Mouse (Mus musculus) kidney, embryonic 16.5 days (tissue): ENCODE measurements at regions not wholly inside any gene's neighbourhood (a gene's known extent, or its start where the extent isn't known, plus 50 kb on each side); places are given as distances from the start of the nearest gene placed in this dataset.

Source experiments
- ATAC-seq: fragments of 200-750 bp; cut with Nextera tagmentation; 2 replicates; pipeline ENCODE4 v1.8.0; 2017; ENCODE audit warnings: moderate TSS enrichment; ENCODE audit not compliant: low FRiP score, low TSS enrichment
- H3K27ac ChIP-seq: fragments of 300-500 bp; sonication (generic); 2 replicates; pipeline ENCODE4 v1.5.1; 2014; ENCODE audit warnings: low read length
- H3K27me3 ChIP-seq: fragments of 300-500 bp; sonication (generic); 2 replicates; pipeline ENCODE4 v1.6.1; 2014; ENCODE audit warnings: low read length, control low read depth, mixed read lengths; ENCODE audit not compliant: insufficient read depth
- H3K36me3 ChIP-seq: fragments of 300-500 bp; sonication (generic); 2 replicates; pipeline ENCODE4 v1.6.1; 2014; ENCODE audit warnings: low read length, control low read depth, mixed read lengths; ENCODE audit not compliant: insufficient read depth
- H3K4me1 ChIP-seq: fragments of 300-500 bp; sonication (generic); 2 replicates; pipeline ENCODE4 v1.6.1; 2014; ENCODE audit warnings: low read length, control low read depth, mixed read lengths; ENCODE audit not compliant: insufficient read depth
- H3K4me2 ChIP-seq: fragments of 300-500 bp; sonication (generic); replicated peaks from 2 replicates; pipeline ENCODE4 v1.6.1; 2014; ENCODE audit warnings: low read depth, low read length
- H3K4me3 ChIP-seq: fragments of 300-500 bp; sonication (generic); 2 replicates; pipeline ENCODE4 v1.5.1; 2014; ENCODE audit warnings: mild to moderate bottlenecking, low read length
- H3K9ac ChIP-seq: fragments of 300-500 bp; sonication (generic); replicated peaks from 2 replicates; pipeline ENCODE4 v1.6.1; 2014; ENCODE audit warnings: low read length
- H3K9me3 ChIP-seq: fragments of 300-500 bp; sonication (generic); 2 replicates; pipeline ENCODE4 v1.6.1; 2016; ENCODE audit warnings: low read length, control low read depth
- WGBS: fragments of 180-500 bp; shearing (Covaris S2); extraction: QIAGEN DNeasy Blood & Tissue Kit; methylation state at CpG from one replicate; pipeline ENCODE4 v1.1.7; 2014; 5-methylcytosine and 5-hydroxymethylcytosine counted together

DNA sequence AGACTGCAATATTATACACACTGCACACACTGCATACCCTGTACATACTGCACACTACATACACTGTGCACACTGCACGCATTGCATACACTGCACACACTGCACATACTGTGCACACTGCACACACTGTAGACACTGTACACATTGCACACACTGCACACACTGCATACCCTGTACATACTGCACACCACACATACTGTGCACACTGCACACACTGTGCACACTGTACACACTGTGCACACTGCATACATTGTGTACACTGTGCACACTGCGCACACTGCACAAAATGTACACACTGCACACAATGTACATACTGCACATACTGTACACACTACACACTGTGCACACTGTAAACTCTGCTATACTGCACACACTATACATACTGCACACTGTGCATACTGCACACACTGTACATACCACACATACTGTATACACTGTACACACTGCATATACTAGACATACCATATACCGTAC, 405.1 kb downstream of the Rnd3 start:
- Histone ChIP-seq H3K4me2 (no peak overlapping the region), H3K27ac (no peak overlapping the region), H3K4me3 (no peak overlapping the region), H3K9ac (no peak overlapping the region), H3K4me1 (peaks cover 3% of the 10 kb centered on the region; the same call in 1 of the 2 replicates), H3K9me3 (no peaks in the 10 kb centered on the region), H3K27me3 (no peaks in the 10 kb centered on the region), H3K36me3 (no peaks in the 10 kb centered on the region)
- WGBS = 96% methylated on average over 3 of the region's 3 CpGs
- peak; percentile 57; the same call in 1 of the 2 replicates for ATAC-seq

GRCm38 (mm10) chr2:50742421-50742820, 406.5 kb downstream of the Rnd3 start:
- 61% methylated on average over 2 of the region's 2 CpGs for WGBS
- no peak overlapping the region for H3K4me3 ChIP-seq
- H3K27ac ChIP-seq = no peak overlapping the region
- no peak overlapping the region for H3K9ac ChIP-seq
- ATAC-seq = no peak
- H3K36me3 ChIP-seq = no peaks in the 10 kb centered on the region
- no peaks in the 10 kb centered on the region for H3K9me3 ChIP-seq
- H3K4me2 ChIP-seq = no peak overlapping the region
- H3K4me1 ChIP-seq = peaks cover 10% of the 10 kb centered on the region; the same call in 1 of the 2 replicates
- no peaks in the 10 kb centered on the region for H3K27me3 ChIP-seq

DNA sequence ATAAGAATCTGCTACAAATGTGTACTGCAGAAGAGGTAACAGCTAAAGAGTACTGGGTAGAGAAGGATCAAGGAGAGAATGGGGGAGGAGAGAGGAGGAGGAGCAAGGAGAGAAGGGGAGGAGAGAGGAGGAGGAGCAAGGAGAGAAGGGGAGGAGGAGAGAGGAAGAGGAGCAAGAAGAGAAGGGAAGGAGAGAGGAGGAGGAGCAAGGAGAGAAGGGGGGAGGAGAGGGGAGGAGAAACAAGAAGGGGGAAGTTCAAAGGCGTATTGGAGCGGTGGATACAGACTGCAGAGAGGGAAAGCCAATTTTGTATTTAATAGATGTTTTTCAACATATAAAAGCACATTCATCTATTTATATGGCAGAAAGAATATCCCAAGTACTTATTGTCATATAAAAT, 407.6 kb downstream of the Rnd3 start:
- no peak for ATAC-seq
- no peaks in the 10 kb centered on the region for H3K9me3 ChIP-seq
- WGBS = 78% methylated on average over 2 of the region's 2 CpGs
- no peak overlapping the region for H3K4me2 ChIP-seq
- no peaks in the 10 kb centered on the region for H3K36me3 ChIP-seq
- no peak overlapping the region for H3K27ac ChIP-seq
- no peak overlapping the region for H3K4me3 ChIP-seq
- no peak overlapping the region for H3K9ac ChIP-seq
- H3K4me1 ChIP-seq = peaks cover 10% of the 10 kb centered on the region; the same call in 1 of the 2 replicates
- H3K27me3 ChIP-seq = no peaks in the 10 kb centered on the region

- WGBS = 70% methylated on average over 8 of the region's 8 CpGs
- Histone ChIP-seq H3K27me3 (no peaks in the 10 kb centered on the region), H3K4me3 (no peak overlapping the region), H3K27ac (no peak overlapping the region), H3K9me3 (no peaks in the 10 kb centered on the region), H3K4me1 (peaks cover 10% of the 10 kb centered on the region; the same call in 1 of the 2 replicates), H3K9ac (no peak overlapping the region), H3K4me2 (no peak overlapping the region), H3K36me3 (no peaks in the 10 kb centered on the region)
- ATAC-seq = no peak
Observed at GRCm38 (mm10) chr2:50739599-50739979, 409.3 kb downstream of the Rnd3 start.

GRCm38 (mm10) chr2:50738936-50739598, 409.8 kb downstream of the Rnd3 start:
- no peak for ATAC-seq
- no peaks in the 10 kb centered on the region for H3K27me3 ChIP-seq
- 52% methylated on average over 8 of the region's 8 CpGs for WGBS

DNA sequence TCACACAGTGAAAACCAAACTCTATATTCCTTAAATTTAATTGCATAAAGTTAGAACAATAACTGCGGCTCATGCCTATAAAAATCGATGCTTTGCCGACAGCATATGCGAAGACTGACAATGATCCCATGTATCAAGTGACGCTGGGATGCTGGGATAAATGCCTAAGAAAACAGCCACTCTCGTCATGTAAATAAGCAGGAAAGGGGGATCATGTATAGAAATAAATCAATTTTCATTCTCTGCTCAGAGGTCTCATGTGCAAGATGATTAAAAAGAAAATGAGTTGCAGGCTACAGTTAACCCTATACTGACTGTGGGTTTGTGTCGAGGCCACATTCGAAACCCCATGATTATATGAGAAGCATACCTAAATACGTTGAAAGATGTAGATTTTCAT, 411.2 kb downstream of the Rnd3 start:
- WGBS = 31% methylated on average over 9 of the region's 9 CpGs
- ATAC-seq = peak; percentile 31; the same call in 1 of the 2 replicates
- no peak overlapping the region for H3K27ac ChIP-seq

More at GRCm38 (mm10) chr2:50738936-50739598, 409.8 kb downstream of the Rnd3 start:
- Histone ChIP-seq H3K9ac (no peak overlapping the region), H3K36me3 (no peaks in the 10 kb centered on the region), H3K27ac (no peak overlapping the region), H3K4me1 (peaks cover 10% of the 10 kb centered on the region; the same call in 1 of the 2 replicates), H3K9me3 (no peaks in the 10 kb centered on the region), H3K4me3 (no peak overlapping the region), H3K4me2 (no peak overlapping the region)

GRCm38 (mm10) chr2:50735029-50735428, 413.9 kb downstream of the Rnd3 start:
- no peaks in the 10 kb centered on the region for H3K27me3 ChIP-seq
- H3K4me3 ChIP-seq = no peak overlapping the region
- peaks cover 10% of the 10 kb centered on the region; the same call in 1 of the 2 replicates for H3K4me1 ChIP-seq
- no peaks in the 10 kb centered on the region for H3K36me3 ChIP-seq
- H3K9me3 ChIP-seq = no peaks in the 10 kb centered on the region
- H3K4me2 ChIP-seq = no peak overlapping the region
- 87% methylated on average over 11 of the region's 11 CpGs for WGBS
- no peak overlapping the region for H3K27ac ChIP-seq
- ATAC-seq = no peak
- no peak overlapping the region for H3K9ac ChIP-seq

More for the DNA sequence above, 411.2 kb downstream of the Rnd3 start:
- no peaks in the 10 kb centered on the region for H3K36me3 ChIP-seq
- H3K27me3 ChIP-seq = no peaks in the 10 kb centered on the region
- H3K4me3 ChIP-seq = no peak overlapping the region
- peaks cover 10% of the 10 kb centered on the region; the same call in 1 of the 2 replicates for H3K4me1 ChIP-seq
- H3K9me3 ChIP-seq = no peaks in the 10 kb centered on the region
- H3K9ac ChIP-seq = no peak overlapping the region
- H3K4me2 ChIP-seq = 0 out of 2 replicates have a peak overlapping the region, but pooled peaks have one; percentile 26

- no peak overlapping the region for H3K9ac ChIP-seq
- H3K9me3 ChIP-seq = no peaks in the 10 kb centered on the region
- no peaks in the 10 kb centered on the region for H3K27me3 ChIP-seq
- 61% methylated on average over 3 of the region's 3 CpGs for WGBS
- ATAC-seq = no peak
- H3K4me1 ChIP-seq = peaks cover 13% of the 10 kb centered on the region; the same call in 1 of the 2 replicates
- H3K4me3 ChIP-seq = no peak overlapping the region
- no peak overlapping the region for H3K27ac ChIP-seq
- H3K4me2 ChIP-seq = no peak overlapping the region
- no peaks in the 10 kb centered on the region for H3K36me3 ChIP-seq
Observed at GRCm38 (mm10) chr2:50706652-50707051, 410.1 kb upstream of the Mmadhc start.

DNA sequence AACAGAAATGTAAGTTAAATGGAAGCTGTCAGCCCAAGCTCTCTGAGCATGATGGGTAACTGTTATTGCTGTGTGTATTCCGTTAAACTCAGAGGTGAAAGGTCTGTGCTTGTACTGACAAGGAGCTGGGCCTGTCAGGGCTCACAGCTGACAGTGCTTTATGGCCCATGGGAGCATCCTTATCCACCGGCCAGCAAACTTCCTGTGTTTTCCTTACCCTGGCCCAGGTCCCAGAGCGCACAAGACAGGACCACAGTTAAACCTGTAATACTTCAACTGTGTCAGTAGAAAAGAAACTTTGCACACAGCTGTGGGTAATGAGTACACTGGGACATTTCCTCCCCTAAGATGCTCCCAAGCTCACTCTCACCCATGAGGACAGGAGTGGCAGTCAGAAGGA, 407.7 kb upstream of the Mmadhc start:
- no peak overlapping the region for H3K4me3 ChIP-seq
- 18% methylated on average over 3 of the region's 3 CpGs for WGBS
- ATAC-seq = peak; percentile 57; the same call in 1 of the 2 replicates
- no peaks in the 10 kb centered on the region for H3K36me3 ChIP-seq
- no peaks in the 10 kb centered on the region for H3K9me3 ChIP-seq
- no peak overlapping the region for H3K9ac ChIP-seq
- 0 out of 2 replicates have a peak overlapping the region, but pooled peaks have one; percentile 3 for H3K27ac ChIP-seq
- no peak overlapping the region for H3K4me2 ChIP-seq
- H3K4me1 ChIP-seq = peaks cover 14% of the 10 kb centered on the region
- H3K27me3 ChIP-seq = no peaks in the 10 kb centered on the region
